Mouse (Mus musculus) mesoderm, embryonic 11.5 days (tissue): ENCODE results near the gene Olfr355.

Experiments used
- DNase-seq: peaks from one replicate; pipeline ENCODE4 v3.0.0-alpha.2; 2012; ENCODE audit warnings: low read depth, low spot score

Olfr355 gene

DNA sequence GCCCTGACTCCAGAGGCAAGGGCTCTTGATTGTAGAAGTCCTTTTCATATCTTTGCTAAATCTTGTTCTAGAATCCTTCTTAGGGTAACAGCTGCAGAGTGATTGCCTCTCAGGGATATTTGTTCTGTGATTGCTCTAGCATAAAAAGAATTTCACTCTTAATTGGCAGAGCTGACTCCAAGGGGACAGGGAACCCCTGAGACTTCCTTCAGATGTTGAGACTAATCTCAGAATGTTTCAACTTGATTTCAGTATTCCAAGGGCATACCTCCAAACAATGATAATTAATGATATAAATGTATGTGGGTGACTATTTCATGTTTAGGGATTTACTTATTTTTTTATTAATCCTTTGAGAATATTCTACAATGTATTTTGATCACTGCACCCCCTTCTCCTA, at the start of gene Olfr355:
Gene Olfr355, minus strand, starts transcription at position 101 of the 400 bp plus-strand sequence.
- DNase-seq, result no peak

GRCm38 (mm10) chr2:36936821-36937220, 8.1 kb upstream of the Olfr355 start, which contains the start of gene Olfr356:
TSS of gene Olfr356 (plus strand) at chr2:36937121.
- DNase-seq, result no peak

DNA sequence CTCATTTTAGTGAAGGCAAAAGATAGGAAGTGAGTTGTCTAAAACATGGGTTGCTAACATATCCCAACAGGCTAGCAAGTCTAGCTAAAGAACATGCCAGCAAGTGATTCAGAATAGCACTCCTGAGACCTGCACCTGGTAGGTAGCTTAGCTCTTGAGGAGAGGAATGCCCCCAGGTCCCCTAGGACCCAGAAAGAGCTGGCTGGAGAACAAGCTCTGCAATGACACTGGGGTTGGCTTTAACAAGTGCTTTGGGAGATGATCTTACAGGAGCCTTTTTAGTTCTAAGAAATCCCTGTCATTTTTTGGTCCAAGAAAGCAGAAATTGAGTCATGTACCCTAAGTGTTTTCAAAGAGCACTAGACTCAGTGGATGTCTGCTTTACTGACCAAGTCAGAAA, 23.3 kb downstream of the Olfr355 start, which contains the start of gene Olfr354:
Gene Olfr354, plus strand, starts transcription at position 301 of the 400 bp plus-strand sequence.
- DNase-seq, result no peak

GRCm38 (mm10) chr2:36897114-36897513, 31.6 kb downstream of the Olfr355 start:
- DNase-seq, result no peak

- DNase-seq, result no peak
Observed at GRCm38 (mm10) chr2:36892836-36893235, 35.9 kb downstream of the Olfr355 start, which contains the start of gene Olfr353. TSS of gene Olfr353 (minus strand) at chr2:36892936.
